Mouse (Mus musculus) heart, embryonic 16.5 days (tissue): ENCODE measurements at regions not wholly inside any gene's neighbourhood (a gene's known extent, or its start where the extent isn't known, plus 50 kb on each side); places are given as distances from the start of the nearest gene placed in this dataset.

Source experiments
- ATAC-seq: fragments of 200-750 bp; cut with Nextera tagmentation; replicated peaks from 2 replicates; pipeline ENCODE4 v1.8.0; 2017; ENCODE audit warnings: moderate number of reproducible peaks; ENCODE audit not compliant: insufficient read depth, low FRiP score; ENCODE audit errors: extremely low read depth
- H3K27ac ChIP-seq: fragments of 300-500 bp; sonication (generic); 2 replicates; pipeline ENCODE4 v1.5.1; 2014; ENCODE audit warnings: mild to moderate bottlenecking, low read length, control low read depth, moderate library complexity
- H3K27me3 ChIP-seq: fragments of 300-500 bp; sonication (generic); 2 replicates; pipeline ENCODE4 v1.6.1; 2014; ENCODE audit warnings: low read length, mixed read lengths; ENCODE audit not compliant: control insufficient read depth, insufficient read depth
- H3K36me3 ChIP-seq: fragments of 300-500 bp; sonication (generic); 2 replicates; pipeline ENCODE4 v1.6.1; 2014; ENCODE audit not compliant: control insufficient read depth, insufficient read depth
- H3K4me1 ChIP-seq: fragments of 300-500 bp; sonication (generic); 2 replicates; pipeline ENCODE4 v1.6.1; 2014; ENCODE audit warnings: low read length, mixed read lengths; ENCODE audit not compliant: control insufficient read depth, insufficient read depth
- H3K4me2 ChIP-seq: fragments of 300-500 bp; sonication (generic); 2 replicates; pipeline ENCODE4 v1.6.1; 2014; ENCODE audit warnings: low read depth, mild to moderate bottlenecking, control low read depth, low read length
- H3K4me3 ChIP-seq: fragments of 300-500 bp; sonication (generic); 2 replicates; pipeline ENCODE4 v1.5.1; 2014; ENCODE audit warnings: mild to moderate bottlenecking, control low read depth, low read length
- H3K9ac ChIP-seq: fragments of 300-500 bp; sonication (generic); 2 replicates; pipeline ENCODE4 v1.6.1; 2014; ENCODE audit warnings: low read length, control low read depth
- H3K9me3 ChIP-seq: fragments of 300-500 bp; sonication (generic); replicated peaks from 2 replicates; pipeline ENCODE4 v1.6.1; 2016; ENCODE audit warnings: low read length; ENCODE audit not compliant: control insufficient read depth
- WGBS: fragments of 180-500 bp; shearing (Covaris S2); extraction: QIAGEN DNeasy Blood & Tissue Kit; methylation state at CpG from one replicate; pipeline ENCODE4 v1.1.7; 2014; 5-methylcytosine and 5-hydroxymethylcytosine counted together

GRCm38 (mm10) chr10:26695212-26695933 lies 57.8 kb upstream of the Arhgap18 start:
- Histone ChIP-seq H3K9me3 (no peaks in the 10 kb centered on the region), H3K27ac (no peak overlapping the region), H3K4me2 (peak overlapping the region; percentile 86), H3K4me1 (peaks cover 5% of the 10 kb centered on the region; the same call in 1 of the 2 replicates), H3K36me3 (no peaks in the 10 kb centered on the region), H3K4me3 (peak overlapping the region; percentile 52), H3K27me3 (peaks cover 4% of the 10 kb centered on the region), H3K9ac (peak overlapping the region; percentile 45)
- 3% methylated on average over 25 of the region's 25 CpGs for WGBS
- no peak for ATAC-seq
